Mouse (Mus musculus) erythroblast, adult 5-6 weeks (primary cell): Measurements from ENCODE around the gene Spock1. TPM values are rescaled to one million over a fixed set of nuclear protein-coding genes. Genes with fewer than 3 reads are reported as not detected.

ENCODE experiments used
- ATAC-seq: replicated peaks from 2 replicates; pipeline ENCODE4 v1.8.0; 2016; ENCODE audit warnings: moderate number of reproducible peaks, mild to moderate bottlenecking, moderate TSS enrichment, inconsistent platforms; ENCODE audit not compliant: poor library complexity, low FRiP score, severe bottlenecking
- total RNA-seq, 2 experiments: library from RNA; stranded (forward) in 1 of 2; stranded (reverse) in 1 of 2; fragments of 150-400 nt in 1 of 2; fragments of 200-764, 138-1000 nt in 1 of 2; gene quantifications; 2 replicates each; pipeline versions ENCODE4 v1.2.3 to v1.2.4; 2015 to 2017; ENCODE audit warnings: low replicate concordance in 2 of 2

Spock1 gene
- total RNA-seq, 2 experiments from 2014 or later, result not detected

- no peak for ATAC-seq
These were observed 38.1 kb downstream of the Spock1 start for GRCm38 (mm10) chr13:57870058-57870457.

GRCm38 (mm10) chr13:57867586-57867985 lies 40.5 kb downstream of the Spock1 start:
- no peak for ATAC-seq

DNA sequence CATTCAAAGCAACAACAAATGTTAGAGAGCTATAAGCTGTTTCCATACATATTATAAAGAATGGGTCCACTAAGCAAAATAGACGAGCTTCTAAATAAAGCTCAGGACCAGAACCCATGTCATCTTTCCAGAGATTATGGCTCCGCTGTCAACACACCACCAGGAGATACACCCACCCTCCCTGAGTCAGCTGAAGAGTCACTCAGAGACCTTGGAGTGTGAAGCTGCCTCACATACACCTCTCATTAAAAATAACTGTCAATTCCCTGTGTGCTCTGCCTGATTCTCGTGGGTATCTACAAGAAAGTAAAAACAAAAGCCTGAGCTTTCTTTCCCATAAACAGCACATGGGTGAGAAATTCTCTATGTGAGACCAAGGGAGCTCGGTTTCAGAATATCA lies 43.1 kb downstream of the Spock1 start:
- no peak for ATAC-seq

GRCm38 (mm10) chr13:57858491-57858890 lies 49.6 kb downstream of the Spock1 start:
- ATAC-seq, result no peak

GRCm38 (mm10) chr13:57857016-57857415 lies 51.1 kb downstream of the Spock1 start:
- no peak for ATAC-seq

DNA sequence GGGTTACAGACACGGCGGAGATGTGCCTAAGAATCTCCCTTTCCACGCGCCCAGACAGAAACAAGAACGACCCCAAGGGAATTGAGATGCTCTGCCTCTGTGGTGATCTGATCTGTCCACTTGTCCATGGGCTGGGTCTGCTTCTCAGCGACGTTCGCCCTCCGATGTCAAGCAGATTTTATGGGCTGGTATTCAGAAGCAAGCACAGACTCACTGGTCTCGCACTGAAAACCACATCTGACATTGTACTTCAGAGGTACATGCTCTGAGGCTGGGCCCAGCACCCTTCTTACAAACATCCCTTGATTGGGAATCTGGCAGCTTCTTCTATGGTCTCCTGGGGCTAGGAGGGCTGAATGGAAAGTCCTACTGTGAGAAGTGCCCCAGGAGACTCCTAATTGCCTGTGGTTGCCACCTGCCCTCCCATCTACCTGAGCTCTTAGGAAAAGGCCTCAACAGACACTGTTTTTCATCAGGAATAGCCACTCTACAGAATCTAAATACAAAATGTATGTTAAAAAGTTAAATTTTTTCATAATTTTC lies 51.8 kb downstream of the Spock1 start:
- no peak for ATAC-seq

GRCm38 (mm10) chr13:57855766-57856165 lies 52.4 kb downstream of the Spock1 start:
- ATAC-seq, result no peak

DNA sequence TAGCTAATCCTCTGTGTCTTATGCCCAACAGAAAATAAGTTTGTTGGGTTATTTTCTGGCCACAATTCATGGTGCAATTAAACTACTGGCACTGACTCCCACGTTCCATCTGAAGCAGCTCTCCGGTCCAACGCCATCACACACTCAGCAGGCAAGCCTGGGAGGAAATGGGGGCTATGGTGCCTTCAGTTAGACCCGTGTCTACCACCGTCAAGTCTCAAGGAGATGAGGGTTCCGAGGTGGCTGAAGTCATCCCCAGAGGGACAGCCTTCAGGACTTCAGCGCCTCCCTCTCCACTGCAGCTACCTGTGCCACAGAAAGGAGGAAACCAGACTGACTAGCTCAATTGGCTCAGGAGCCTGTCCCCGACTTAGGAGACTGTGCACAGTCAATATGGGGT lies 53.7 kb downstream of the Spock1 start:
- no peak for ATAC-seq

DNA sequence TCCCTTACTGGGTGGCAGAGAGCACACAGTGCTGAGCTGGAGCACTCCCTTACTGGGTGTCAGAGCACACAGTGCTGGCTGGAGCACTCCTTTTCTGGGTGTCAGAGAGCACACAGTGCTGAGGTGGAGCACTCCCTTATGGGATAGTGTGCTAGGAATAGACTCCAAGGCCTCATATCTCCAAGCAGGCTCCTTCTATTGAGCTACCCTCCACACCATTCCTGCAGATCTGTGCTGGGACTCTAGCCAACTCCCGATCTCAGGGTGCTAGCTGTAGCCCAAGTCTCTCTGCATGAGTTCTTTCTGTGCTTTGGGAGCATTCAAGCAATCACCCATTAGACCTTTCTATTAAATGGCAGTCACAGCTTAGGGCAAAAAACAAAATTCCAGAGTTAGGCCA lies 54.5 kb downstream of the Spock1 start:
- no peak for ATAC-seq

DNA sequence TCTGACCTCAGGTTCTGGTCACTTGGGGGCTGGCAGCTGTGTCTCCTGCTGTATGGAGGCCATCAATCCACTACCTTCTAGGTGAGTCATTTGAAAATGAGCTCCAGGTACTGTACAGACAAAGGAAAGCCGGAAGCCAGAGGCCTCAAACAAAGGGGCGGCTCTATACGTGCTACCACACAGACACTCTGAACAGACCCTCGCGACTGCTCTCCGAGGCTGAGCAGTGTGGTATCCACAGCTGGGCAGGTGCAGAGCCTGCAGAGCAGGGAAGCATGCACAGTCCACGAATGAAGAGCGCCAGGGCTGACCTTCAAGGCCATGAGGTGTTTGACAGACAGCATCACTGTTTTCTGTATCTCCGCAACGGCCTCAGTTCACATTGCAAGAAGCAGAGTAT lies 55.0 kb downstream of the Spock1 start:
- no peak for ATAC-seq

- ATAC-seq, result no peak
These were observed 59.2 kb downstream of the Spock1 start for GRCm38 (mm10) chr13:57848931-57849330.

- no peak for ATAC-seq
These were observed 61.0 kb downstream of the Spock1 start for GRCm38 (mm10) chr13:57847101-57847500.

DNA sequence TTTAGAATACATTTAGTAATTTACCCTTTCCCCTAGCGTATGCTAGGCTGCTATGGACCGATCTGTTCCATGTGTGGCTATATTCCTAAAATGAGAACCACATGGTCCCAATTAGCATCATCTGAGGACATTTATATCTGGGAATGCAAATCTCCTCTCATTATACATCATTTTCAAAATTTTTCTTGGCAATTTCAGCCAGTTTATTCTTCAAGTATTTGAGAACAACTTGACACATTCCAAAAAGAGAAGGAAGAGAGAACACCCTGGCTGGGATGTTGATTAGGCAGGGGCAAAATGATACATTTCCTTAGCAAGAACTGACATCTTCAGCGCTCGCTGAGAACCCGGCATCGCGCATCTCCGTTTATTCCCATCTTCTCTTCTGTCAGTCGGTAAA lies 61.7 kb downstream of the Spock1 start:
- no peak for ATAC-seq

- ATAC-seq, result no peak
These were observed 66.8 kb downstream of the Spock1 start for GRCm38 (mm10) chr13:57841141-57841848.

- ATAC-seq, result no peak
These were observed 70.3 kb downstream of the Spock1 start for GRCm38 (mm10) chr13:57837691-57838437.

- ATAC-seq, result no peak
These were observed 76.6 kb downstream of the Spock1 start for GRCm38 (mm10) chr13:57831374-57832163.

GRCm38 (mm10) chr13:57830896-57831295 lies 77.2 kb downstream of the Spock1 start:
- ATAC-seq, result no peak

DNA sequence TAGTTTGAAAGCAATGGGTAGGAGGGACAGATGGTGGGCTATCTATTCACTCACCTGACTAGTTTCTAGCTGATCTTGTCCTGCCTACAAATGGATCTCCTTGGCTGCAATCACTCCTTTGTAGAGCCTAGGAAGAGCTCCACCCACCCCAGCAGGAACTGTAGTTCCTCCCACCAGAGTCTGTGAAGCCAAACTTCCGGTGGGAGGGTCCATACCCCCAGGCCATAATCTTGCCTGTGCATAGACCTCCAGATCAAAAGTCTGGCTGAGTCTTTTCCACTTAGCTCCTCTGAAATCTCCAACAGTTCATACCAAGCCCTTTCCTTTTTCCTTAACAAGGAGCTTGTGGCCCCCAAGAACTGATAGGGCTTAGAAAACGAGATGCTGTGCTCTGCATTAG lies 78.0 kb downstream of the Spock1 start:
- ATAC-seq, result no peak

DNA sequence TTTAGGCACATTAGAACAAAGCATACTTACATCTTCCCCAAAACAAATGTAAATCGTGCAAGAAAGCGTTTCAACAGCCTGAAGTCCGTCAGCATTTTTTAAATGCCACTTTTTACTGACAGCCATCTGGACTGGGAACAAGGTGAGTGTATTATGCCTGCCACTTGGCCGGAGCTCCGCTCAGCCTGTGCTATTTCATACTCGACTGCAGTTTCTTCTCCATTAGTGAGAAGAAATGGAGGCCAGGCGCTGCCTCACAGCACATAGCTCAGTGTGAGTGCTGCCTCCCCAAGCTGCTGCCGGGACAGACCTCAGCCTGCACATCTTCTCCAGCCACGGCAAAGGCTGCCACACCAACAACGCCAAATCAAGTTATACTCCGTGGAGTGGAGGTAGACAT lies 91.9 kb downstream of the Spock1 start:
- ATAC-seq, result no peak

DNA sequence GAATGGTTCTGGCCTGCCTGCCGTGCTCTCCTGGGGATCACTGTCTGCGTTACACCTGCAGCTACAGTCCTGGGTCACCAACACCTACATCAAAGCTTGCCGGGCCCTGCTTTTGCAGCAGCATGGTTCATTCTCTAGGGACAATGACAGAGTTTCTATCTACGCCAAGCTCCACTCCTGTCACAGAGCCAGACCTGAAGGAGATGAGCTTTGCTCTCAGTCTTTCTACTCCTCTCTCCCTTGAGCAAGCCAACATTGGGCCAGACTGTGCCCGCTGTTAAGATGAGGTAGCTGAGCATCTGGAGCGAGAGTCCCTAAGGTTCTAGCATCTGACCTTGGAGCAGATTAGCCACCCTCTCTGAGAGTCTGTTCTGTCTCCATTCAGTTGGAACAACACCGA lies 95.5 kb downstream of the Spock1 start:
- ATAC-seq, result no peak
